Mouse (Mus musculus) cortical plate, adult 2 months (tissue): ENCODE data around the gene Myl12a.

Experiments
- CTCF ChIP-seq: fragments of 200-500 bp; IDR thresholded peaks from 2 replicates; pipeline ENCODE4 v1.5.1; 2011; ENCODE audit warnings: mild to moderate bottlenecking, control low read depth, low read length; ENCODE audit not compliant: insufficient read depth; ENCODE audit errors: extremely low read depth
- POLR2A ChIP-seq: fragments of 200-500 bp; IDR thresholded peaks from 2 replicates; pipeline ENCODE4 v1.6.1; 2011; ENCODE audit warnings: mild to moderate bottlenecking, low read length, control low read depth; ENCODE audit not compliant: insufficient read depth; ENCODE audit errors: extremely low read depth

- TF ChIP-seq POLR2A (peak; percentile 59), CTCF (no peak)
Measured at GRCm38 (mm10) chr17:71002081-71002743, 466 bp downstream of the Myl12a start, which contains the start of gene Myom1.
